Mouse (Mus musculus) hindbrain, embryonic 14.5 days (tissue): ENCODE data around the gene Gm16429. TPM values are rescaled to one million over a fixed set of nuclear protein-coding genes. Genes with fewer than 3 reads are reported as not detected.
"Not testable (repeated sequence)": the region's sequence is repeated elsewhere in the genome, so short reads cannot be mapped to it uniquely, and the experiment has no call there.

Experiments used
- ATAC-seq: fragments of 200-750 bp; cut with Nextera tagmentation; 2 replicates; pipeline ENCODE4 v1.8.0; 2017; ENCODE audit warnings: moderate number of reproducible peaks, mild to moderate bottlenecking, moderate TSS enrichment, moderate library complexity; ENCODE audit not compliant: low FRiP score
- DNase-seq: peaks from one replicate; pipeline ENCODE4 v3.0.0-alpha.2; 2015; ENCODE audit warnings: low spot score
- H3K27ac ChIP-seq: fragments of 300-500 bp; sonication (generic); 2 replicates; pipeline ENCODE4 v1.5.1; 2014; ENCODE audit warnings: mild to moderate bottlenecking, moderate library complexity
- H3K27me3 ChIP-seq: fragments of 300-500 bp; sonication (generic); 2 replicates; pipeline ENCODE4 v1.6.1; 2014; ENCODE audit warnings: mild to moderate bottlenecking, low read length, mixed read lengths; ENCODE audit not compliant: control insufficient read depth, insufficient read depth
- H3K36me3 ChIP-seq: fragments of 300-500 bp; sonication (generic); replicated peaks from 2 replicates; pipeline ENCODE4 v1.6.1; 2014; ENCODE audit not compliant: control insufficient read depth, insufficient read depth
- H3K4me1 ChIP-seq: fragments of 300-500 bp; sonication (generic); replicated peaks from 2 replicates; pipeline ENCODE4 v1.6.1; 2014; ENCODE audit warnings: antibody characterized with exemption, low read length, mixed read lengths; ENCODE audit not compliant: control insufficient read depth, insufficient read depth
- H3K4me2 ChIP-seq: fragments of 300-500 bp; sonication (generic); replicated peaks from 2 replicates; pipeline ENCODE4 v1.6.1; 2014; ENCODE audit warnings: mild to moderate bottlenecking, moderate library complexity
- H3K4me3 ChIP-seq: fragments of 300-500 bp; sonication (generic); replicated peaks from 2 replicates; pipeline ENCODE4 v1.5.1; 2014; ENCODE audit warnings: mild to moderate bottlenecking, low read length
- H3K9ac ChIP-seq: fragments of 300-500 bp; sonication (generic); 2 replicates; pipeline ENCODE4 v1.6.1; 2014
- H3K9me3 ChIP-seq: fragments of 300-500 bp; sonication (generic); 2 replicates; pipeline ENCODE4 v1.6.1; 2016; ENCODE audit warnings: low read length; ENCODE audit not compliant: control insufficient read depth
- WGBS: fragments of 180-500 bp; shearing (Covaris S2); extraction: QIAGEN DNeasy Blood & Tissue Kit; methylation state at CpG from one replicate; pipeline ENCODE4 v1.1.7; 2014; 5-methylcytosine and 5-hydroxymethylcytosine counted together
- polyA plus RNA-seq: library from polyadenylated mRNA; unstranded; fragments of >200 nt; fragmentation: Nextera tagmentation; extraction: Ambion mirVana; gene quantifications from 2 replicates; pipeline ENCODE4 v1.2.1, GENCODE M21; 2014

Gene Gm16429
- polyA plus RNA-seq, result not detected in 2 replicates

GRCm38 (mm10) chr5:93928952-93929351, at the start of gene Gm16429:
Gene Gm16429, minus strand, starts transcription at chr5:93929052.
- ATAC-seq, H3K9me3 ChIP-seq, H3K4me2 ChIP-seq, H3K4me3 ChIP-seq, H3K4me1 ChIP-seq, H3K27me3 ChIP-seq, DNase-seq, H3K9ac ChIP-seq, H3K27ac ChIP-seq, H3K36me3 ChIP-seq: not testable (repeated sequence)
- WGBS, result no CpG with 5 or more reads among the region's 1 CpGs

Other genes with a start within 250 kb of the Gm16429 start
- gene Gm7792, start 85.3 kb downstream of the Gm16429 start, polyA plus RNA-seq, result not detected in 2 replicates
- gene BC061212, start 141.5 kb upstream of the Gm16429 start, polyA plus RNA-seq, result not detected in 2 replicates
- not detected in 2 replicates for gene Gm6351, start 147.3 kb upstream of the Gm16429 start, polyA plus RNA-seq